Mouse (Mus musculus) thymus, adult 2 months (tissue): ENCODE data around the gene Agap2.

ENCODE experiments used
- CTCF ChIP-seq: fragments of 200-500 bp; IDR thresholded peaks from 2 replicates; pipeline ENCODE4 v1.5.1; 2012; ENCODE audit warnings: mild to moderate bottlenecking, control low read depth, low read length, moderate library complexity, borderline replicate concordance; ENCODE audit not compliant: control insufficient read depth, poor library complexity, insufficient read depth; ENCODE audit errors: extremely low read depth
- POLR2A ChIP-seq: fragments of 200-500 bp; IDR thresholded peaks from 2 replicates; pipeline ENCODE4 v1.6.1; 2012; ENCODE audit warnings: mild to moderate bottlenecking, low read length, control low read depth, moderate library complexity; ENCODE audit not compliant: control insufficient read depth, poor library complexity, insufficient read depth; ENCODE audit errors: extremely low read depth

GRCm38 (mm10) chr10:127063913-127064870, 10.9 kb upstream of the Agap2 start:
- TF ChIP-seq POLR2A (no peak), CTCF (no peak)
